ENCODE assay signal across 8 mouse cellular contexts in genomic region chr17:32091032-32091363, GRCm38 (mm10). TPM values are rescaled to one million over a fixed set of nuclear protein-coding genes. Genes with fewer than 3 reads are reported as not detected.
DNase-seq lines count a peak whose midpoint lies in the region; ATAC-seq and TF ChIP-seq lines count a peak whose summit lies in the region.

No protein-coding gene starts in this region.

- H3K9ac ChIP-seq in heart, embryonic 12.5 days, result no peak overlapping the region
- H3K9ac ChIP-seq in forebrain, embryonic 15.5 days (replicated peaks), result peak overlapping the region; percentile 22; the same call in 1 of the 2 replicates
- peak overlapping the region; percentile 59 for H3K9ac ChIP-seq in liver, embryonic 15.5 days

- peaks cover 7% of the 10 kb centered on the region for H3K4me1 ChIP-seq in heart, embryonic 12.5 days (replicated peaks)
- H3K4me1 ChIP-seq in G1E (ENCODE audit: insufficient read depth, low read depth, low read length), result peaks cover 52% of the 10 kb centered on the region
- H3K4me1 ChIP-seq in forebrain, embryonic 15.5 days, result peaks cover 12% of the 10 kb centered on the region
- peaks cover 53% of the 10 kb centered on the region for H3K4me1 ChIP-seq in liver, embryonic 15.5 days (replicated peaks)

- H3K36me3 ChIP-seq in heart, embryonic 12.5 days, result no peaks in the 10 kb centered on the region
- H3K36me3 ChIP-seq in G1E (replicated peaks), result no peaks in the 10 kb centered on the region
- H3K36me3 ChIP-seq in forebrain, embryonic 15.5 days, result no peaks in the 10 kb centered on the region
- no peaks in the 10 kb centered on the region for H3K36me3 ChIP-seq in liver, embryonic 15.5 days (replicated peaks)

- DNase-seq in heart, postnatal 36 days, result no peak
- DNase-seq in G1E (ENCODE audit: low spot score), result no peak
- DNase-seq in spleen, adult 12 weeks (ENCODE audit: low spot score), result no peak
- no peak for DNase-seq in thymus, adult 18-20 months

- 0 out of 2 replicates have a peak overlapping the region, but pooled peaks have one; percentile 5 for H3K27ac ChIP-seq in heart, embryonic 12.5 days (ENCODE audit: poor library complexity, severe bottlenecking)
- H3K27ac ChIP-seq in forebrain, embryonic 15.5 days (replicated peaks), result peak overlapping the region; percentile 43; the same call in 1 of the 2 replicates
- peak overlapping the region; percentile 96 for H3K27ac ChIP-seq in liver, embryonic 15.5 days (replicated peaks)

- intact Hi-C loops in heart, postnatal 36 days (cut with DNase I), result no loop called here

- H3K27me3 ChIP-seq in heart, embryonic 12.5 days (replicated peaks), result no peaks in the 10 kb centered on the region
- no peaks in the 10 kb centered on the region for H3K27me3 ChIP-seq in G1E (ENCODE audit: insufficient read depth, low read length)
- no peaks in the 10 kb centered on the region for H3K27me3 ChIP-seq in forebrain, embryonic 15.5 days
- no peaks in the 10 kb centered on the region for H3K27me3 ChIP-seq in liver, embryonic 15.5 days

- H3K9me3 ChIP-seq in heart, embryonic 12.5 days (replicated peaks), result peaks cover 8% of the 10 kb centered on the region; the same call in 1 of the 2 replicates
- H3K9me3 ChIP-seq in G1E (replicated peaks), result peaks cover 17% of the 10 kb centered on the region
- H3K9me3 ChIP-seq in forebrain, embryonic 15.5 days, result no peaks in the 10 kb centered on the region
- H3K9me3 ChIP-seq in liver, embryonic 15.5 days (replicated peaks), result no peaks in the 10 kb centered on the region

- peak; percentile 36; the same call in 1 of the 2 replicates for ATAC-seq in heart, embryonic 12.5 days (ENCODE audit: insufficient number of reproducible peaks, low FRiP score)
- no peak for ATAC-seq in G1E (ENCODE audit: extremely low read depth, insufficient number of reproducible peaks, low FRiP score, poor library complexity, severe bottlenecking)
- peak; percentile 49; the same call in 1 of the 2 replicates for ATAC-seq in forebrain, embryonic 15.5 days (replicated peaks)
- no peak for ATAC-seq in liver, embryonic 15.5 days (ENCODE audit: insufficient read depth)
- ATAC-seq in CD4-positive, CD25-positive, alpha-beta regulatory T cell, adult 4 months, result no peak

- TF ChIP-seq CTCF in G1E (IDR thresholded peaks at IDR 0.05; ENCODE audit: low read depth, low read length), result no peak

- peak overlapping the region; percentile 39 for H3K4me3 ChIP-seq in heart, embryonic 12.5 days
- H3K4me3 ChIP-seq in G1E (ENCODE audit: low read depth, low read length), result peak overlapping the region; percentile 69
- peak overlapping the region; percentile 19 for H3K4me3 ChIP-seq in forebrain, embryonic 15.5 days
- peak overlapping the region; percentile 56 for H3K4me3 ChIP-seq in liver, embryonic 15.5 days (replicated peaks)

- 16% methylated on average over 1 of the region's 1 CpGs for WGBS in heart, embryonic 12.5 days
- 69% methylated on average over 1 of the region's 1 CpGs for WGBS in forebrain, embryonic 15.5 days
- 19% methylated on average over 1 of the region's 1 CpGs for WGBS in liver, embryonic 15.5 days (ENCODE audit: insufficient replicate concordance)

- peak overlapping the region; percentile 68 for H3K4me2 ChIP-seq in heart, embryonic 12.5 days
- peak overlapping the region; percentile 52 for H3K4me2 ChIP-seq in forebrain, embryonic 15.5 days (replicated peaks)
- peak overlapping the region; percentile 81 for H3K4me2 ChIP-seq in liver, embryonic 15.5 days

RNA-seq across cellular contexts. Expression of gene Hsf2bp, which starts 54.8 kb away (rescaled TPM):
- polyA plus RNA-seq in heart, embryonic 12.5 days (2016; fragmentation: Nextera tagmentation; extraction: Ambion mirVana), result 0.41 and 0.60 TPM in 2 replicates
- under 1 TPM; 0.79 to 0.97 TPM for total RNA-seq in heart, postnatal 36 days (2021)
- not detected in 2 replicates for total RNA-seq in G1E (2014; fragmentation: Nextera tagmentation)
- total RNA-seq in G1E (2017), result not detected in 2 replicates
- polyA plus RNA-seq in G1E (2012), result not detected in 2 replicates
- polyA plus RNA-seq in forebrain, embryonic 15.5 days (2015; fragmentation: Nextera tagmentation; extraction: Ambion mirVana), result 0.28 and 0.84 TPM in 2 replicates
- 0.12 and 0.21 TPM in 2 replicates for polyA plus RNA-seq in liver, embryonic 15.5 days (2015; fragmentation: Nextera tagmentation; extraction: Ambion mirVana)
- polyA plus RNA-seq in CD4-positive, CD25-positive, alpha-beta regulatory T cell, adult 4 months (2017; shearing (Covaris generic)), result 1 to 10 TPM; 2.7 to 2.9 TPM

RNA-seq across cellular contexts. Expression of gene Rrp1b, which starts 55.1 kb away (rescaled TPM):
- 39.9 and 44.1 TPM in 2 replicates for polyA plus RNA-seq in heart, embryonic 12.5 days (2016; fragmentation: Nextera tagmentation; extraction: Ambion mirVana)
- total RNA-seq in heart, postnatal 36 days (2021), result 1 to 10 TPM; 6.9 to 7.2 TPM
- total RNA-seq in G1E (2014; fragmentation: Nextera tagmentation) (53.6 and 59.3 TPM in 2 replicates), G1E (2017) (33.1 and 38.5 TPM in 2 replicates)
- 156 and 201 TPM in 2 replicates for polyA plus RNA-seq in G1E (2012)
- polyA plus RNA-seq in forebrain, embryonic 15.5 days (2015; fragmentation: Nextera tagmentation; extraction: Ambion mirVana), result 44.7 and 48.0 TPM in 2 replicates
- polyA plus RNA-seq in liver, embryonic 15.5 days (2015; fragmentation: Nextera tagmentation; extraction: Ambion mirVana), result 17.4 and 19.7 TPM in 2 replicates
- 10 to 100 TPM; 57.7 to 68.2 TPM for polyA plus RNA-seq in CD4-positive, CD25-positive, alpha-beta regulatory T cell, adult 4 months (2017; shearing (Covaris generic))

Comparison
In these comparisons a context has a peak if more than half of its experiments do, and no peak if none do; other contexts are left out.
1. ATAC-seq: peak in heart, embryonic 12.5 days (single experiment) and forebrain, embryonic 15.5 days (single experiment); none in G1E (single experiment), liver, embryonic 15.5 days (single experiment) and CD4-positive, CD25-positive, alpha-beta regulatory T cell, adult 4 months (single experiment).
2. H3K27ac ChIP-seq: peak in every context shown above with its lines; median percentile 96 in liver, embryonic 15.5 days; 43 in forebrain, embryonic 15.5 days; 5 in heart, embryonic 12.5 days.
3. H3K4me3 ChIP-seq: peak in every context shown above with its lines; median percentile 69 in G1E; 56 in liver, embryonic 15.5 days; 39 in heart, embryonic 12.5 days; 19 in forebrain, embryonic 15.5 days.
4. Peak in every context shown above with its lines, with median percentiles within 50 percentile points of each other: H3K4me2 ChIP-seq.